Mouse (Mus musculus) liver, adult 2 months (tissue): ENCODE results near the gene Olfr1313.

Experiments
- CTCF ChIP-seq: fragments of 200-500 bp; IDR thresholded peaks from 2 replicates; pipeline ENCODE4 v1.5.1; 2011; ENCODE audit warnings: low read depth, low read length, control low read depth
- POLR2A ChIP-seq: fragments of 200-500 bp; IDR thresholded peaks from 2 replicates; pipeline ENCODE4 v1.6.1; 2011; ENCODE audit warnings: low read length, control low read depth; ENCODE audit not compliant: insufficient read depth; ENCODE audit errors: extremely low read depth

DNA sequence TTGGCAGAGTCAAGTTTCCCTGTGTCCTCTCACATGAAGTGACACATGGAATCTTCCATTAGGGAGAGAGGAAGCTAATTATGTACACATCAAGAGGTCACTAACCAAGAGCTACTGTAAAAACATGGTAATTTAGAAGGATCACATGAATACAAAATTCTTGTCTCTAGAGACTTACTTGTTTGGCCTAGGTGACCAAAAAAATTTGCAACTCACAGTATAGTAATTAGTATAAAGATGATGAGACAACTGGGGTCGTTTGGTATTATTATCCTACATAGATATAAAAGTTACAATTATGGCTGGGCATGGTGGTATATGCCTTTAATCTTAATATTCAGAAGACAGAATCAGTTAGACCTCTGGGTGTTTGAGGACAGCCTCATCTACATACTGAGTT lies 27.5 kb downstream of the Olfr1313 start, which contains the start of gene Olfr1312:
- TF ChIP-seq CTCF (no peak), POLR2A (no peak)
